Mouse (Mus musculus): ENCODE data around the gene Cant1.
"Not testable (repeated sequence)": the region's sequence is repeated elsewhere in the genome, so short reads cannot be mapped to it uniquely, and the experiment has no call there.

Gene Cant1

GRCm38 (mm10) chr11:118408051-118408740, 10.7 kb downstream of the Cant1 start:
- in situ Hi-C loops (cut with MboI, MseI) = no loop called here

DNA sequence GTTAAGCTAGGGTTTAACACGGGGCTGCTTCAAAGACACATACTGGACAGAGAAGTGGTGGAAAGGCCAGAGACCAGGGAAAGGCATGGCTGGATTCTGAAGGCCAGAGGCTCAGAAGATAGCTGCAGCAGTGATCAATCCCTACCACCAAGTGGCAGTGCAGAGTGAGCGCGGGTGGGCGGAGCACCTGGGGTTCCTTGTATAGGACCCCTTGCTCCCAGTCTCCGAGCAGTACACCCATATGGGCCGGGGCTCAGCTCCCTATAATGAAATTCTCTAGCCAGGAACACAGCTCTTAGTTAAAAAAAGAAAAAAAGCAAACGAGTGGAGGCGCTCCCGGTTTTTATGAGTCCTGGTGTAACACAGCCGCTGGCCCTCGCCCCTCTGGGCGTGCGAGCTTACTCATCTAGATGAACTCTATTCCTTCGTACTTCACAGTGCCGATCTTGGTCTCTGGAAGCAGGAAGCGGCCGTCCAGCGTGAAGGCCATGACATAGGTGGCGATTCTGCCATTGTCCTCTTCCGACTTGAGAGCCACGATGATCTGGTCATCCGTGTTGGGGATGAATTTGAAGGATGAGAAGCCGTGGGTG, 11.5 kb downstream of the Cant1 start:
- in situ Hi-C loops (cut with MboI, MseI) = no loop called here

GRCm38 (mm10) chr11:118406521-118406920, 12.4 kb downstream of the Cant1 start:
- in situ Hi-C loops (cut with MboI, MseI) = no loop called here

- in situ Hi-C loops (cut with MboI, MseI) = no loop called here
These were observed 13.6 kb downstream of the Cant1 start for GRCm38 (mm10) chr11:118405311-118405710.

GRCm38 (mm10) chr11:118403951-118404899, 14.7 kb downstream of the Cant1 start:
- in situ Hi-C loops (cut with MboI, MseI) = no loop called here

DNA sequence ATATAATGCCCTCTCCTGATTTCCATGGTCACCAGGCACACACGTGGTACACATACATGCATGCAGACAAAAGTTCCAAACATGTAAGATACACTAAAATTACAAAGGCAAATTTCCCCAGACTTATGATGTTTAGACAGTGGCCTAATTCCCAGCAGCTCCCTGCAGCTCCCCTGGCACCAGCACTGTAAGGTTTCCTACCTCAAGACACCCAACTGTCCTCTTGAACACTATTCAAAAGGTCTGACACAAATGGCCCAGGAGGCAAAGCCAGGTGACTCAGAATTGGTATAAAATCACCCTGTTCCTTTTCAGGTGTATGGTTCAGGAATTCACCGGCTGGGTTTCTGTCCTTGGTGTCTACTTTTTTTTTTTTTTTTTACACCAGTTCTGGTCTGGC, 15.7 kb downstream of the Cant1 start:
- in situ Hi-C loops (cut with MboI, MseI) = no loop called here

DNA sequence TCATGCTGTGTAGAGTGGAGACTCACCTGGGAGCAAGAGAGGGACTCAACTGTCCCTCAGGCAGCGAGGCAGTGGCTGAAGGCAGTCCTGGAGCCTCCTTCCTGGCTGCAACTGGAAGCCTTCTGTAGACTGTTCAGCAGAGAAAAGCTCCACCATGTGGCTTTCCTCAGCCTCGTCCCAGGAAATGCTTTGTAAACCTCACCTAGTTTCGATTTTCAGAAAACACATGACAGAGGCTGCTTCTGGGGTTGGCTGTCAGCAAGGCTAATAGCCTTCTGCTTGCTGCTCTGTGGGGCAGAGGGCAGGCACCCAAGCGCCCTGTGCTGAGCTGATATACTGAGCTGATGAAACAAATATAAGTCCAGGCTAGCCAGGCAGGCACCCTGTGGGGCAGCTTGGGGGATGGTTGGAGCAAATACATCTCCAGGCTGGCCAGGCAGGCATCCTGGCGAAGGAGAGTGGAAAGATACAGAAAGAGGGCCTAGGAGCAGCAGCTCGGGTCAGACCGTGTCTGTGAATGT, 17.1 kb downstream of the Cant1 start, which contains the start of gene Lgals3bp:
TSS of gene Lgals3bp (minus strand) at position 333 of the 521 bp plus-strand sequence.
- in situ Hi-C loops (cut with MboI, MseI) = no loop called here

GRCm38 (mm10) chr11:118401195-118401594, 17.7 kb downstream of the Cant1 start:
- in situ Hi-C loops (cut with MboI, MseI) = no loop called here

GRCm38 (mm10) chr11:118400566-118400936, 18.3 kb downstream of the Cant1 start:
- in situ Hi-C loops (cut with MboI, MseI) = no loop called here

- in situ Hi-C loops (cut with MboI, MseI) = no loop called here
These were observed 18.9 kb downstream of the Cant1 start for GRCm38 (mm10) chr11:118399891-118400565.

DNA sequence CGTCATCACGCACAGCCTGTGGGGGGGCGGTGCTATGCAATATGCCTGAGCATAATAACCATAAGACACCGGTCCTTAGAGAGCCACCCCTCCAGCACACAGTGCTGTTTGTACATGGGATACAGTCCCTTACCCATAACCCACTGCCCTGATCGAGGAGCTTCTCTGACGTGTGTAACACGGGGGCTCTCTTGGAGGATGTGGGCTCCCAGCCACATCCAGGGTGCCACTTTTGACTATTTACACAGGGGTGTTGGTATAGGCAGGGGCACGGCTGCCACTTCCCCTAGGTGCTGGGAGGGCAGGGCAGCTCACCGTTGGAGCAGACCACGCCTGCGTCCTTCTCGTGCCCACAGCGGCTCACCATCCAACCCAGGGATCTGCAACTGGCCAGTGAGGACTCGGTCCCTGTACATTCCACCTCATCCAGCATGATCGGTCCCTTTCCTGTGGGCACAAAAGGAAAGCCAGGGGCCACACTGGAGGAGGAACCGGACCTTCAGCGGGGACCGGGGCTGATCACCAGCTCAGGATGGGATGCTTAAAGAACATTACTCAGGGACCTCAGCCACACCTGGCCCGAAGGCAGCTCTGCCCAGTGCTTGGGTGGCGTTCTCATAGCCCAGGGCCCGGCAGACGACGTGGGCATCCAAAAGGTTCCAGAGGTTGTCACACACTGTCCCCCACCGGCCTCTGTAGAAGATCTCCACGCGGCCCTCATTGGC, 20.9 kb downstream of the Cant1 start:
- in situ Hi-C loops (cut with MboI, MseI) = no loop called here

DNA sequence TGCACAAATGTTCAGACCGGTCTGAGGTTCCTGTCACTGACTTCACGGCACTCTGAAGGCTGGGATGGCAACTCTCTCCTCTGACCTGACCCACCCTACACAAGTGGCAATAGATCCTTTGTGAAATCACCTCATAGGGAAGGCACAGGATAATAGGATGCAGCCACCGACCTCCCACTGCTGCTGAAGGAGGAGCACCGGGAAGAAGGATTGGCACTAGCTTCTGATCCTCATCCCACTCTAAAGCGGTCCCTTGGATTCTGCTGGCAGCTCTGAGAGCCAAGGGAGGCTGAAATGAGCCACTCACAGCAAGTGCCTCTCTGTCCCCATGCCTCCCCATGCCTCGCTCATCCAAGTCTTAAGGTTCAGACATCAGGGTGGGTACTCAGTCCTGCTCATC, 24.3 kb downstream of the Cant1 start:
- in situ Hi-C loops (cut with MboI, MseI) = no loop called here

DNA sequence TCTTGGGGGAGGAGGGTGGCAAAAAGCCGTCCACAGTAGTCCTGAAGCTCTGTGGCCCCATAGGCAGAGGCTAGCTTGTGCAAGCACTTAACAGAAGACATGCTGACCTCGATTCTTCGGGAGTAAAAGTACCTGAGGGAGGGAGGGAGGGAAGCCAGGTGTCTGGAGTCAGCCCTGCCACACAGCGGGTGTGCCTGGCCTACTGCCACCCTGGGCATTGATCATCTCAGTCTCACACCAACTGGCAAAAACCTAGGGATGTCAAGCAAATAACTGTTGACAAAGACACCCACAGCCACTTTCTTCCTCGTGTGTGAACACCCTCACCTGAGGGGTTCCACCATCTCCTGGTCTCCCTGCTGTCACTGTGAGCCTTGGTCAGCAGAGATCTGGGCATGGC, 24.9 kb downstream of the Cant1 start:
- in situ Hi-C loops (cut with MboI, MseI) = no loop called here

DNA sequence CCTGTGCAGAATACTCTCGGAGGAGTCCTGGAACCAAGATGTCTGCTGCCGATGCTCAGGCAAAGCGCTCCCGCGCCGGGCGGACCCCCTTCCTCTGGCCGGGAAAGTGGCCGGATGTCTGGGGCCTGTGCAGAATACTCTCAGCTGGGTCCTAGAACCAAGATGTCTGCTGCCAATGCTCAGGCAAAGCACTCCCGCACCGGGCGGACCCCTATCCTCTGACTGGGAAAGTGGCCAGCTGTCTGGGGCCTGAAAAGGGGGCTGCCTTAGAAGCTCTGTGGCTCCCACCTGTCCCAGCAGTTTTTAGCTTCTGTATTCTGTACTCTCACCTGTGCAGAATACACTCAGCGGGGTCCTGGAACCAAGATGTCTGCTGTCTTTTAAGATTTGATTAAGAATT, 31.1 kb downstream of the Cant1 start:
- in situ Hi-C loops (cut with MboI, MseI) = not testable (repeated sequence)

DNA sequence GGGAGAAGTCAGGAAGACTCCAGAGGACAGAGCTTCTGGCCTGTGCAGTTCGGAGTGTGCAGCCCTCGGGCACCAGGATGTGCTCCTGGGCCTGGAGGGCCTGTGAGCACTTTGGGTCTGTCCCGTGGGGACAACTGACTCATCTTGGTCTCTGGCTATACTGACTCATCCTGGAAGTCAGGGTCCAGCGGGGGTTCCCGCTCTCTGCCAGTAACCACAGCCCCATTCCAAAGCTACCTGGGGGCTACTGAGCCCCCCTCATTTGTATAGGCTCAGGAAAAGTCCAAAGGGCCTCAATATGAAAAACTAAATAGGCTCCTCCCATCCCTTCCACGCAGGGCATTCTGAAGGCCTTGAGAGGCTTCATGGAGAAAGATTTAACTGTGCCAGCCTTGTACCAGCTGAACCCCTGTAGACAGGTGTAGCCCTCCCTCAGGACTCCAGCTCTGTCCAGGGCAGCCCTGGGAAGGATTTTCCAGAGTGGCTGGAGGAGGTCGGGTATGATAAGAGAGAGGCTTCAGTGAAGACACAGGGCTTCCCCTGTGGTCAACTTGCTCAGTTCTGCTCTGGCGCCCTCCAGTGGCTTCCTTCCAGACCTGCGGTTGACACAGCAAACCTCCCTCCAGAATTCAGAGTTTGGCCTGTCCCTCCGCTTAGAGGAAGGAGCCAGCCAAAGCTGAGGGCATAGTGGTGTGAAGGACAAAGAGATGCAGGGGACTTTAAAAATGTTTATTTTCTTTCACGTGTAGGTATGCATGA, 39.5 kb downstream of the Cant1 start:
- in situ Hi-C loops (cut with MboI, MseI) = loop anchor here (5.0 kb wide), 3 partner anchors 52 to 292 kb away; no protein-coding TSS in a partner anchor

DNA sequence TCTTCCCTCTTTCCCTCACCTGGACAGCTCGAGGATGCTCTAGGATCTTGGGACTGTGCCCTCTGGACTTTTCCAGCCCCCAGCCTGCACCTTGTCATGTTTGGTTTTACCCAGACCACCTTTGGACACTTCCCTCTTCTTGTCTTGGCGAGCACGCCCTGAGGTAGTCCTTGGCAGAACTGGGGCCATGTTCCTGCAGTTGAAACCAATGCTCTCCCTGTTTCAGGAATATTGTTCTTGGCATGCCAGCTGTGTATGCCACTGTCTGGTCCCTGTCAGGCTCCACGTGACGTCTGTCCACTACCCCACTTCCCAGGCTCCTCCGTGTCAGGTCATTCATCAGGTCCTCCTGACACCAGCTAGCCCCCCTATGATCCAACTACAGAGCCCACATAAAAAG, 40.2 kb downstream of the Cant1 start:
- in situ Hi-C loops (cut with MboI, MseI) = loop anchor here (5.0 kb wide), 3 partner anchors 51 to 291 kb away; no protein-coding TSS in a partner anchor

DNA sequence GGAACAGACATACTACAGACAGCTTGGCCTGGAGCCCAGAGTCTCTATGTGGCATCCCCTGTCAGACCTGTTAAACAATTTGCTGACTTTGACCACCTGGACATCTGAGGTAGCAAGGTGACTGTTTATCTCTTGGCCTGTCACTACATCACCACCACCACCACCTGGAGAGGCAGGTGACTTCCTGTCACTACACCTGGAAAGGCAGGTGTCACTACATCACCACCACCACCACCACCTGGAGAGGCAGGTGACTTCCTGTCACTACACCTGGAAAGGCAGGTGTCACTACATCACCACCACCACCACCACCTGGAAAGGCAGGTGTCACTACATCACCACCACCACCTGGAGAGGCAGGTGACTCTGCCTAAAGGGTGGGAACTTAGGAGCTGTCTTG, 42.6 kb downstream of the Cant1 start:
- in situ Hi-C loops (cut with MboI, MseI) = loop anchor here (5.0 kb wide), 3 partner anchors 49 to 289 kb away; no protein-coding TSS in a partner anchor

GRCm38 (mm10) chr11:118375881-118376280, 43.0 kb downstream of the Cant1 start:
- in situ Hi-C loops (cut with MboI, MseI) = loop anchor here (5.0 kb wide), 3 partner anchors 49 to 289 kb away; no protein-coding TSS in a partner anchor

DNA sequence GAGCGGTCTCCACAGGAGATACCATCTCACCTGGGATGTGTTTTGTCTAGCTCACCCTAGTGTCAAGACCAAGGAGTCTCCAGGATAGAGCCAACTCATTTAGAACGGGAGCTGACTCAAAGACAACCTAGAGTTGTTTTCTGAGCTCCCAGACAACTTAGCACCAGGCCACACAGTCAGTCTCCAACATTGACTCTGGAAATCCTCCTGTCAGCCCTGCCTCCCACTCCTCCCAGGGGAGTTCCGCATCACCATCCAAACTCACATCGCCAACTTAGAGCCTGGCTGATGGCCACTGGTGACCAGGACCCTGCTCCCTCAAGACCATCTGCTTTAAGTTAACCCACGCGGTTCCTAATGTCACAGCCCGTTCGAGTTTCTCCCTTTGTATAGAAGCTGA, 43.4 kb downstream of the Cant1 start:
- in situ Hi-C loops (cut with MboI, MseI) = loop anchor here (5.0 kb wide), 3 partner anchors 48 to 288 kb away; no protein-coding TSS in a partner anchor

GRCm38 (mm10) chr11:118375006-118375405, 43.9 kb downstream of the Cant1 start:
- in situ Hi-C loops (cut with MboI, MseI) = loop anchor here (5.0 kb wide), 3 partner anchors 48 to 288 kb away; no protein-coding TSS in a partner anchor

All from T-helper 17 cell (primary cell).